Mouse (Mus musculus): ENCODE measurements around the gene Dars2.

GRCm38 (mm10) chr1:161005526-161005925 lies 64.9 kb downstream of the Dars2 start:
- no peak for TF ChIP-seq POLR2A (IDR thresholded peaks at IDR 0.05; ENCODE audit: low read depth, low read length)
- no peak for TF ChIP-seq CTCF (conservative IDR thresholded peaks at IDR 0.05 in 1 of 2, IDR thresholded peaks at IDR 0.05 in 1 of 2; ENCODE audit: low read depth in 2 of 2, low read length in 2 of 2)
